Mouse (Mus musculus) megakaryocyte, embryonic 14.5 days (primary cell): ENCODE data around the gene Galm.

Experiments used
- FLI1 ChIP-seq: IDR thresholded peaks from 2 replicates; pipeline ENCODE4 v1.6.1; 2012; ENCODE audit warnings: low read length, inconsistent platforms, mixed read lengths
- GATA1 ChIP-seq: IDR thresholded peaks from 3 replicates; pipeline ENCODE4 v1.6.1; 2012; ENCODE audit warnings: mixed read lengths, low read length, inconsistent platforms, borderline replicate concordance

- TF ChIP-seq GATA1 (no peak), FLI1 (no peak)
These were observed 106.6 kb downstream of the Galm start for GRCm38 (mm10) chr17:80233844-80234243.
